Mouse (Mus musculus) mature B cell (primary cell): ENCODE data around the gene Arhgap22.

Source experiments
- in situ Hi-C: fragments of 300-500 bp; cut with MboI; formaldehyde crosslinking; loops from 2 replicates; pipeline ENCODE4 v1.14.3; 2019

The Arhgap22 gene

GRCm38 (mm10) chr14:33278374-33278773, 64.5 kb downstream of the Arhgap22 start:
- in situ Hi-C loops, result no loop called here

DNA sequence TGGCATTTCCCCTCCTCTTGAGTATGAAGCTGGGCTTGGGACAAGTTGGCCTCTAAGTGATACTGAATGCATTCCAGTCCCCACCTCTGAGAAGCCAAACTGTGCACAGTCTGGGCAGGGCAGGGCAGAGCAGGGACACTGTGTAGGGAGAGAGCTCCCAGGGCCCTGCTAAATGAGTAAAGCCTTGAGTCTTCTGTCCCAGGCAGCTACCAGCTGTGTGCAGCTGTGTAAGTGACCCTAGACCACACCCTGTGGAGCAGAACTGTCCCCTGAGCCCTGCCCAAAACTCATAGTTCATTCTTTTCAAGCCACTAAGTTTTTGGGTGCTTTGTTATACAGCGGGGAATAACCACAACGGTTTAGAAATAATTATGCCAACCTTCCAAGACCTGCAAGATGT, 67.1 kb downstream of the Arhgap22 start:
- in situ Hi-C loops, result no loop called here

GRCm38 (mm10) chr14:33282447-33282846, 68.6 kb downstream of the Arhgap22 start:
- in situ Hi-C loops, result no loop called here

- in situ Hi-C loops, result no loop called here
Measured at GRCm38 (mm10) chr14:33287920-33288319, 74.1 kb downstream of the Arhgap22 start.

GRCm38 (mm10) chr14:33290038-33290437, 76.2 kb downstream of the Arhgap22 start:
- in situ Hi-C loops, result no loop called here

- in situ Hi-C loops, result no loop called here
Measured at GRCm38 (mm10) chr14:33294488-33294887, 80.7 kb downstream of the Arhgap22 start.

DNA sequence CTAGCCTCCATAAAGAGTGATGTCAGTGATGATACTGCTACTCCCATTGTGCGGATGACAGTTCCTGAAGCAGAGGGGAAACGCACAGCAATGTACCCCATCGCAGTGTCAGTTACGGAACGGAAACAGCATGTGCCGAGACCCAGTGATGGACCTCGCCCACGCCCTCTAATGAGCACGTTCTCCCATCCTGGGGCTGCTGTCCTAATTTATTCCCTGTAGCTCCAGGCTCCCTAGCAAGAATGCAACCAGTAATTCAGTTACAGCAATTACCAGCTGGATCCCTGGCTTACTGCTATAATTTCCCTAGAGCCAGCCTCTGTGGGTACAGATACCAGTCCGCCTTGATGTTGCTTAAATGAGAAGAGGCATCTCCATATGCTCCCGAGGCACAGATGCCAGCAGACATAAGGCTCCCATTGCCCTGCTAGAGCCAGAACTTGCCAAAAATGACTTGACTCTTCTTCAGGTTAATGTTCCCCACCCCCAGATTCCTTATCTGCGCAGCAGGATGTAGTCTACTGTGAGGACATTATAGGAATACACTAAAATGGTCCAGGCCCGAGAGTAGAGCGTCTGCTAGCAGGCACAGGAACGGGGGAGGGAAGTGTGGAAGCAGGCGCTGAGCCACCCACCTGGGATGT, 83.0 kb downstream of the Arhgap22 start:
- in situ Hi-C loops, result loop anchor here (5.0 kb wide), 1 partner anchor 80 kb away; no protein-coding TSS in a partner anchor

DNA sequence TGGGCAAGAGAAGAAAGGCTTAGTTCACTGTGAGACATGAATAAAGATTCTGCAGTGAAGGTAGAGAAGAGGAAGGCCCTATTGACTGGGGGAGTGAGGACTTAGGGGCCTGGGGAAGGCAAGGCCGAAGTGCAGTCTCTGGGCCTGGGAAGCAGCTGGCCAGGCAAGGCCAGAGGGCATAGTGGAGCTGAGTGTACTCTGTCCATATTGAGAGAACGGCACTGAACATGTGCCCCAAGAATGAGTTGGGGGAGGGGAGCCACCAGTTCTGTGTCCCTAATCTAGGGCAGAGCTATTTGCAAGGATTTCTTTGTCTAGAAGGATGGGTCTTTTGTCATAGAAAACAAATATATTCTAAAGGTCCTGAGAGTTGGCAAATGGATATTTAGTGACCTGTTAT, 86.8 kb downstream of the Arhgap22 start:
- in situ Hi-C loops, result no loop called here

- in situ Hi-C loops, result no loop called here
Measured at GRCm38 (mm10) chr14:33303348-33303819, 89.6 kb downstream of the Arhgap22 start.

- in situ Hi-C loops, result no loop called here
Measured at GRCm38 (mm10) chr14:33305645-33306281, 91.9 kb downstream of the Arhgap22 start.

DNA sequence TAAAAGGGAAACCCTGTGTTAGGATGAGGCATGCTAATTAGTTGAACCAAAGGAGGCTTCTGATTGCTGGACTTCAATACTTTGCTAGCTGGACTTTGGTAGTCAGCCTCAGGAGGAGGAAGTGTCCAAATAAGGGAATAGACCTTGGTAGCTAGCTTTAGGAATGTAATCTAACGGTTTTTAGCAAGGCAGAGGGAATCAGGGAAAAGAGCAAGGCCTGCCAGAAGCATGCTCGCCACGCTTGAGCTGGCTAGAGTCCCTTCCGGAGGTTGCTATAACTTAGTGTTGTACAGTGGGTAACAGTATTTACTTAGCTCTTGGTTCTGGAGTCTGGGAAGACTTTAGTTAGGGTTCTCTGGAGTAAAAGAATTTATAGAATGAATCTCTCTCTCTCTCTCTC, 96.9 kb downstream of the Arhgap22 start:
- in situ Hi-C loops, result no loop called here

GRCm38 (mm10) chr14:33312309-33312708, 98.5 kb downstream of the Arhgap22 start:
- in situ Hi-C loops, result no loop called here

DNA sequence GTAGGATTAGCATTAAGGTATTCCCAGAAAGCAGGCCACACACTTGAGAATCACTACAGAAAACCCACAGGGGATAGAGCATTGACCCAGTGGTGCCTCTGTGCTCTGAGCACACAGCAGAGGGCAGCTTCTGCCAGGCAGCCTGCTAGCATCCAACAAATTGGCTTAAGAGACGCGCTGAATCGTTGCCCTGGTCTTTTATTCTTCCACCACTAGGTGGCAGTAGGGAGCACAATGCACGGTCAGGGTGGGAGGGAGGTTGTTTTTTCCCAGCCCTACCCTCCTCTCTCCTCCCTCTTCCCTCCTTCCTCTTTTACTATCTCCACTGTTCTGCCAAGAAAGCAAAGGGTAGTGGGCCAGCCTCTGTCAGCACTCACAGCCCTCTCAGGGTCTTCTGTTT, 99.8 kb downstream of the Arhgap22 start:
- in situ Hi-C loops, result no loop called here

DNA sequence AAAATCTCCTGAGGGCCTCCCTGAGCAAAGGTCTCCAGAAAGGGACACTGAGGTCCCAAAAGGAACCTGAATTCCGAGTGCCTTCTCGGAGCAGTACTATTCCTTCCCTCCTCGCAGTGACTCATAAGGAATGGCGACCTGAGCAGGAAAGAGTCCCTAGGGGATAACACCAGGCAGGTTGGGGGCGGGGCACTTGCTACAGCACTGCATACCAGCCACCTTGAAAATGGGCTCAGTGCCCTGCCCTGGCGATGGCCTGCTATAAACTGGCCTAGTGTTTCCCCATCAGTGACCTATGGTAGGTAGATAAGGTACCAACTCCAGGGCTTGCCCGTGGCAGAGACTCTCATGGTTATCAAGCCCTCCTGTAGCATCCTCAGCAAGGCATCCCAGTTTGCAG, 100.3 kb downstream of the Arhgap22 start:
- in situ Hi-C loops, result no loop called here

GRCm38 (mm10) chr14:33315111-33315510, 101.3 kb downstream of the Arhgap22 start:
- in situ Hi-C loops, result no loop called here

DNA sequence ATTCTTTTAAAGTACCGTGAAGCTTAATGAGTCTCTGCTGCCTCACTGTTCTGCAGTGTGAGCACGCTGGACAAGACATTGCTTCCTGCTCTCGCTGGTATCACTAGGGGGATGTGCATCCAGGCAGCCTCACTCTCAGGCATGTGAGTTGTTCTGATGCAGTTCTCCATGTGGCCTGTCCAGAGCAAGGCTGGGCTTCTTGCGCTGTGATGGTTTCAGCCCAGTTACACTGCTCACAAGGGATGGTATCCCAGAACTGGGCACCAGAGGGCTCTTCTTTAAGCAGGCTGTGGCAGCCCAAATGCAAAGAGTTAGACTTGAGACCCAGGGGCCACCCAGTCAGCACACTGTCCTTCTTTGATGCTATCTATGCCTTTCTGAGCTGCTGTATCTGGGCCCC, 101.9 kb downstream of the Arhgap22 start:
- in situ Hi-C loops, result no loop called here

GRCm38 (mm10) chr14:33317946-33318345, 104.1 kb downstream of the Arhgap22 start:
- in situ Hi-C loops, result no loop called here

DNA sequence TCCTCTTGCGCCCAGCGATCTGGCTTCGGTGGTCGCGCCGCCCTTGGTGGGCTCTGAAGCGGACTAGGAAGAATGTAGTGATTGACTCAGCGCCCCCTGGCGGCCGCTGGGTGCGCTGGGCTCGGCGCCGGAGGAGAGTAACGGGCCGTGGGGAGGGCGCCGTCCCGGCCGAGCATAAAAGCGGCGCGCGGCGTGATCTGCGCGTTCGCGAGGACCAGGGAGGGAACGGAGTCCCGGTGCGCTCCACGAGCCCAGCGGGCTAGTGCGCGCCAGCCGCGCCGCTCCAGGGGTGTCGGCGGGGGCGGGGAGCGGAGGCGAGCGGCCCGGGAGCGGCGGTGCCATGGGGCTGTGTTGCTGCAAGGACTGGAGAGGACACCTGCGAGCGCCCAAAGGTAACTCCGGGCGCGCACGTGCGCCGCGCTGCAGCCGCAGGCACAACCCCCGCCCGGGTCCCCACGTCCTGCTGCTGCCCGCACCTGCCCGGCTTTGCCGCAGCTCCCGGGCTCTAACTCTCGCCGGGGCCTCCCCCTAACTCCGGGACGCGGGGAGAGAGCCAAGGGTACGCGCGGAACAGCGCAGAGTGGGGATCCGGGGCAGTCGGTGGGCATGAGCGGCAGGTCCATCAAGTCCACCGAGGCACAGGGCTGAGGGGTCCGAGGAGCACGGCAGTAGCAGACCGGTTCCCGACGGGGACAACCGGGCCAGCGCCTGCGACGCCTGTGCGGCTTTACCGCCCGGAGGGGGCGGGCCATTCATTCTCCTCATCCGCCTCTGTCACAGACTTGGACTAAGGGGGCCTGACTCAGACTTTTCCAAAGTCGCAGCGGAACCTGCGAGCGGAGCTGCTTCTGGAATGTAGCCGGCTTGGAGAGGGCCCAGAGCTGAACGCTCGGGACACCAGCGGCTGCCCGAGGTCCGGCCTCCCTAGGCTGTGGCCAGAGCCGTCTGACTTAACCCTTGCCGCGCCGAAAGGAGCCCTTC, 106.0 kb downstream of the Arhgap22 start:
- in situ Hi-C loops, result no loop called here

DNA sequence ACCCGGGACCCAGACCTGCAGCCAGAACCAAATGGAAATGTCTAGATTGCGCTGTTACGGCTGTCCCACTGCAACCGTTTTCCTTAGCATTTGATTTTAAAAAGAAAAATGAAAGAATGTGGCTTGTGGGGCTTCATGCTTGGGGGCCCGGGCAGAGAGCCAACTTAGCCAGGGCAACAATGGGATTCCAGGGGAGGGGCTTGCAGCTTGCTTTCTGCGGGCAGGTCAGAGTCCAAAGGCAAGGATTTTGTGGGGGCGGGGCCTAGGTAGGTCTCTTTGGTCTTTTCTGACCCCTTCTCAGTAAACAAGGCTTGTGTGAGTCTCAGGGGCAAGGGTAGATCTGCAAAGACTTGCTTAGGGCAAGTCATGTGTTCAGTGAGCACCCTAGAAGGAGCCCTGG, 107.0 kb downstream of the Arhgap22 start:
- in situ Hi-C loops, result no loop called here

- in situ Hi-C loops, result no loop called here
Measured at GRCm38 (mm10) chr14:33322661-33323088, 108.8 kb downstream of the Arhgap22 start.

GRCm38 (mm10) chr14:33324556-33324955, 110.7 kb downstream of the Arhgap22 start:
- in situ Hi-C loops, result no loop called here

- in situ Hi-C loops, result no loop called here
Measured at GRCm38 (mm10) chr14:33328369-33328768, 114.5 kb downstream of the Arhgap22 start.
